Mouse (Mus musculus) lung, adult 2 months (tissue): ENCODE measurements at regions not wholly inside any gene's neighbourhood (a gene's known extent, or its start where the extent isn't known, plus 50 kb on each side); places are given as distances from the start of the nearest gene placed in this dataset.
A peak's percentile ranks its signal among the peaks of the same experiment; 100 is the strongest.

Source experiments
- DNase-seq: peaks from one replicate; pipeline ENCODE4 v3.0.0; 2022
- H3K4me1 ChIP-seq: fragments of 200-500 bp; 2 replicates; pipeline ENCODE4 v1.6.1; 2011; ENCODE audit warnings: low read length; ENCODE audit not compliant: control insufficient read depth, insufficient read depth
- H3K4me3 ChIP-seq: fragments of 200-500 bp; replicated peaks from 2 replicates; pipeline ENCODE3; 2011; ENCODE audit warnings: low read depth, mild to moderate bottlenecking, control low read depth, low read length; ENCODE audit errors: extremely low read depth
- CTCF ChIP-seq: fragments of 200-500 bp; IDR thresholded peaks from 2 replicates; pipeline ENCODE4 v1.5.1; 2011; ENCODE audit warnings: mild to moderate bottlenecking, low read length, control low read depth; ENCODE audit not compliant: insufficient read depth
- POLR2A ChIP-seq: fragments of 200-500 bp; IDR thresholded peaks from 2 replicates; pipeline ENCODE4 v1.6.1; 2011; ENCODE audit warnings: low read depth, mild to moderate bottlenecking, control low read depth, low read length, borderline replicate concordance; ENCODE audit errors: extremely low read depth
- WGBS: fragments of 180-500 bp; shearing (Covaris S2); methylation state at CpG from one replicate; pipeline ENCODE4 v1.1.7; 2018; 5-methylcytosine and 5-hydroxymethylcytosine counted together

DNA sequence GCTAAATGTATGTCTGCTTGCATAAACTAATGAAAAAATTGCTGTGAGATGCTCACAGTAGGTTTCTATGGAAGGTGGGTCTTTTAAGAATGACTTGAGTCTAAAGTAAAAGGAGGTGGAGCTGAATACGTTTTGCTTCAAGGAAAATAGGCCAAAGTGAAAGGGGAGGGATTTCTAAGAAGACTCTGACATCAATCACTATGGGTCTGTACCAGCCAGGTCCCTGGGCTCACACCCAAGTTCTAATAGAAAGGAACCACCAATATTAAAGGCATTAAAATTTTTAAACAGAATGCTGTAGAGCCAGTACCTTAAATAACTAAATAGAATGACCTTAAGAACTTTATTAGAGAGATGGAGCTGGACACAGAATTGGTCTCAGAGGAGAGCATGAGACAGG is 190.1 kb downstream of the Nuf2 start:
- H3K4me3 ChIP-seq, result no peak overlapping the region
- 29% methylated on average over 1 of the region's 1 CpGs for WGBS
- H3K4me1 ChIP-seq, result no peaks in the 10 kb centered on the region
- no peak for DNase-seq
- no peak for TF ChIP-seq POLR2A
- no peak for TF ChIP-seq CTCF

DNA sequence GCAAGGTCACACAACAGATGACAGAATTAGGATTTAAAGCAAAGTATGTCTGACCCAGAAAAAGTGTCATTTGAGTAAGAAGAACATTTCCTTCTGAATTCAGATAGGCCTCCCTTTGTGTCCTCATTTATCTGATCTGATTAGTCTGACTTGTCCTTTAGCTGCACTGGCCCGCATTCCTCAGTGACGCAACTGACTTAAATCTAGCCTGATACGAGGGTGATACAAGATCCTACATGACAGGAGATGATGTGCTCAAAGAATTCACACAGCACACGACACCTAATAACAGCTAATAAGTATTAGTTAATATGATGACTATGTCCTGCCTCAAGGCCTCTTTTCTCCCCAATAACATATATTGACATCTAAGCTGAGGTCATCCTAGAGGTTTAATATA is 192.8 kb downstream of the Nuf2 start:
- H3K4me1 ChIP-seq, result no peaks in the 10 kb centered on the region
- DNase-seq, result no peak
- TF ChIP-seq POLR2A (no peak), CTCF (no peak)
- 55% methylated on average over 4 of the region's 4 CpGs for WGBS
- H3K4me3 ChIP-seq, result no peak overlapping the region

DNA sequence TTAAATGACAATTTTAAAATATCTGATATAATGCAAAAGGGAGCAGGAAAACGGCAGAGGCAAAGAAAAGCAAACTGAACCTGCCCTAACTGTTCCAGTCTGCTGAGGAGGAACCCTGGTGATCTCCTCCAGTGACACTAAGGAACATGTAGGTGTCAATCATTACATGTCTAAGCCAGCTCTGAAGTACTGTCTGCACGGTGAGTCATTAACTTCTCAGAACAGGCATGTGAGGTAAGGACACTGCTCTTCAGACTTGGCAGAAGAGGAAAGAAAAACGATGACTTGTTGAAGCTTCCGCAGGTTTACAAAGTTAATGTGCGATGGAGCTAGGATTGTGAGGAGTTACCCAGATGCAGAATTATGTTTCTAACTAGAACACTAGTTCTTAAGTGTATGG is 199.1 kb downstream of the Nuf2 start:
- no peak overlapping the region for H3K4me3 ChIP-seq
- no peak for DNase-seq
- WGBS, result 71% methylated on average over 5 of the region's 5 CpGs
- TF ChIP-seq CTCF (no peak), POLR2A (no peak)
- H3K4me1 ChIP-seq, result peaks cover 2% of the 10 kb centered on the region; the same call in 1 of the 2 replicates

DNA sequence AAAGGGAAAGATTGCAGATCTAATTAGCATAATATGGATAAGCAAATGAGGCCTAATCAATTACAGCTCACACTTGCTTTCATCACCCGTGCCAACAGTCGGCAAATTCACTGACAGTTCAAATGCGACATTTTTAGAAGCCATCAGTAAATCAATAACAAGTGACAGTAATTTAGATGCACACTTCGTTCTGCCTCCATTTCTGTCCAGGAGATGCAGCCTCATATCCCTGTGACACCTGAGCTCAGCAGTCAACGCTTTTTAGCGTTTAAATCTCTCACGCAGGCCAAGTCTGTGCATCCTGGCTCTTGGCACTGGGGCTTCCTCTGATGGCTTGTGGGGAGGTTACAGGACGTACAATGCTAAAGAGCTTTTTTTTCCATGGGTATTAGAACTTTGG is 218.0 kb downstream of the Nuf2 start:
- no peak for DNase-seq
- H3K4me3 ChIP-seq, result no peak overlapping the region
- 76% methylated on average over 8 of the region's 8 CpGs for WGBS
- no peak for TF ChIP-seq CTCF
- TF ChIP-seq POLR2A, result no peak
- no peaks in the 10 kb centered on the region for H3K4me1 ChIP-seq

DNA sequence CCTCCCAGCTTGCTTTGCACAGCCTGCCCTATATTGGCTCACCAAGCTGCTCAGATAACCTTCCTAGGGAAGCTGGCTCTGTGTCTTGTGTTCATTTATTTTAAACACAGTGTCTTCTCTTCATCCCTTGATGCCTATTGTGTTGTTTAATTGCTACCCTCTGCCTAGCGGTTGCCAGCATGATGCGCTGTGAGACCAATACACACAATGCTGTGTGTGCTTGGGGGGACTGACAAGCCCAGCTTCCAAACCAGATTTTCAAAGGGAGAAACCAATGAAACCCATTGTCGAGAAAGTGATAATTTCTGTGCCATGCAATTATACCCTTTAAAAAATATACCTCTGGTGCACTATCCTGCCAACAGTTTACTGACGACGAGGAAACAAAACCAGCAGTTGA is 247.8 kb downstream of the Nuf2 start:
- no peaks in the 10 kb centered on the region for H3K4me1 ChIP-seq
- 93% methylated on average over 5 of the region's 5 CpGs for WGBS
- TF ChIP-seq POLR2A, result no peak
- no peak for TF ChIP-seq CTCF
- no peak overlapping the region for H3K4me3 ChIP-seq
- no peak for DNase-seq

DNA sequence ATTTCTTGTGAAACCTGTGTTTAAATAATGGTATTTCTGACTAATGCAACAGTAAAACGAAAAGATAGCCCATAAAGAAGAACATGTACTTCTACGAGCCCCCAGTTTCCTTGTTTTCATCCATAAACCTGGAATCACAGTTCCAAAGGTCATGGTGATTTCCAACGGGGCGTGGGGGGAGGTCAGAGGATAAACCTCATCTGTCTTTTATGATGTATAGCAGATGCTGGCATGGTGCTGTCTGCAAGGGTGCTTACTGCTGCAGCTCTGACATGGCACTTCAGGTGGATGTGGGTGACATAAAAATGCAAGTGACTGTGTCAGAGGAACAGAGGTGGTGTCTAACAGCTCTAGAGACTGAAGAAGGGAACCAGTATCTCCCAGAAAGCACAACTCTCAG is 260.5 kb downstream of the Nuf2 start:
- DNase-seq, result no peak
- no peaks in the 10 kb centered on the region for H3K4me1 ChIP-seq
- WGBS, result 68% methylated on average over 4 of the region's 4 CpGs
- TF ChIP-seq POLR2A (no peak), CTCF (no peak)
- H3K4me3 ChIP-seq, result no peak overlapping the region

DNA sequence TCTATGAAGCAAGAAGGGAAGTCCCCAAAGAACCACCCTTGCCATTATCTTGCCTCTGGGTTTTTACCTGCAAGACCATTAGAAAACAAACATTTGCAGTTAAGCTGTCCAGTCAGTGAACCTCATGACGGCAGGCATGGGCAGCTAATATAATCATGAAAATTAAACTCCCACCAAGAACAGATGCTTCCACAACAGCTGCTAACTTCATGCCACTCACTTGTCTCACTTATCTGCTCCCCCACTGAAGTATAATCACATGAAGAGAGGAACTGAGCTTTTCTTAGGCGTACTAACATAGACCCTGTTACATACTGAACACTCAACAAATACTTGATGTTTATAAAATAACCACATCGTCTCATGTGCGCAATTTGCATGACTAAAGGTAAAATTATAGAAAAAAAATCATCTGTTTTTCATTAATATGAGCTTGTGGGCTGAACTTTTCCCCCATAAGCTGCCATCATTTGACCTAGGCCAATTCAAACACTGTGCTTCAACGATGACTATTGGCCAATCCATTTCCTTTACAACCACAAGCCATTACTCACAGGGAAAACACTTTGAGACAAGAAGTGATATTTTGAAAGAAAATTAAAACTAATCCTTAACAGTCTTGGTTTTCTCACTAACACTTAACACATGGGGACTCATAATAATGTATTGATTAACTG is 267.1 kb downstream of the Nuf2 start:
- 81% methylated on average over 5 of the region's 5 CpGs for WGBS
- Histone ChIP-seq H3K4me3 (no peak overlapping the region), H3K4me1 (no peaks in the 10 kb centered on the region)
- DNase-seq, result no peak
- TF ChIP-seq CTCF (no peak), POLR2A (no peak)

DNA sequence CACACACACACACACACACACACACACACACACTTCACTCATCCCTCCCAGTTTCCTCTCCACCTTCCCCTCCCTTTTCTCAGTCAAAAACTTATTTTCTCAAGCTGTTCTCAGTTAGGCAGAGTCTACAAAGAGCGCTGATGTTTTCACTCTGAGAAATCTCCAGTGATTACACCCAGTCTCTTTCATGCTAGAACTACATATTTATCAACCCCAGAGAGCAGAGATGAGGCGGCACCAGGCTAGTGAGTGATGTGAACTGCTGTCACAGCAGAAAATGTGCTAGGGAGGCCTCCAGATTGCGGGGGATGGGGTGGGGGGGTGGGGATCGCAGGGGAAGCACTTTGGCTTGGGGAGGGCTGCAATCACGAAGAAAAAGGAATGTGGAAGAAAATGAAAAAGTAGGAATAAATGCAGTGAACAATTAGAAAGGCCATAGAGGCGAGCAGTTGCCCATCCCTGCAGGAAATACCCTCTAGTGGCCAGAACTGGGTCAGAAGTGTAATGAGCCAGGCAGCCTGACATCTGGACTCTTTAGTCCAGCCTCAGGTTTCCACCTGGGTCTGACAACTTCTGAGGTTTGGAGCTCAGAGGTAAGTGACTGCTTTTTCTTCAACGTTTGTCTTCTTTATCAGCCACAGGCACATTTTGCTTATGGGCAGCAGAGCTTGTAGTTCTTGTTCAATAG is 276.9 kb downstream of the Nuf2 start:
- DNase-seq, result no peak
- H3K4me3 ChIP-seq, result no peak overlapping the region
- TF ChIP-seq POLR2A (no peak), CTCF (0 out of 2 replicates have a peak, but pooled peaks have one; percentile 16)
- no peaks in the 10 kb centered on the region for H3K4me1 ChIP-seq
- 38% methylated on average over 7 of the region's 7 CpGs for whole genome bisulfite sequencing

DNA sequence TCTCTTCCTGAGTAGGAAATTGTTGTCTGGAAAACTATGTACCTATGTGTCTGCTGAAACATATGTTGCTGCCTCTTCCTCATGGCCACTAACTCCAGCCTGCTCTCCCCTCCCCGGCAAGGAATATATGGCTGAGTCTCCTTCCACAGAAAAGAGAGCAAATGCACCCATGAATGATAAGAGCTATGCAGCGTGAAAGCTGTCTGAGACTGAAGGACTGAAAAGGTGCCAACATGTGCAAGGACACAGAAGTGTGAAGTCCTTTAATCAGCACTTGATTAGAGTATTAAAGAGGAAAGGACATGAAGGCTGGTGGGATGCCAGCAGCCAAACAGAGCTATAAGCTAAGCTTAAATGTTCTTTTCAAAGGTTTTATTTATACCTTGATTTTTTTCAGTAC is 279.1 kb downstream of the Nuf2 start:
- Histone ChIP-seq H3K4me3 (no peak overlapping the region), H3K4me1 (no peaks in the 10 kb centered on the region)
- TF ChIP-seq POLR2A (no peak), CTCF (no peak)
- DNase-seq, result no peak
- 58% methylated on average over 2 of the region's 2 CpGs for WGBS

DNA sequence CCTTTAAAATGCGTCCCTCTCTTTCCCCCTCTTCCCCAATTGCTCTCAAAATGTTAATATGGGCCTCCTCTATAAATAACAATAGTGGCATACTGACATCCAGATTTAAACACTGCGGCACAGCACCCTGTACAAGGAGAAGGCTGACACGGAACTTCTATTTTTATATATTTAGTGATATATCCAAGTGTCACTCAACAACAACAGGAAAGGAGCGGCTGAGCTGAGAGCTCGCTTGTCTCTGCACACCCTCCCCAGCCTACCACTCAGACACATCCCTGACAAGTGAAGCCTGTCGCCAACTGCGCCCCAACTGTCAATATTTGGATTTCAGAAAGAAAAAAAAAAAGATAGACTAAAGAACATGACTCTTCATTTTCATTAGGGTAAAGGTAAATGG is 282.2 kb downstream of the Nuf2 start:
- Histone ChIP-seq H3K4me3 (no peak overlapping the region), H3K4me1 (no peaks in the 10 kb centered on the region)
- 57% methylated on average over 7 of the region's 7 CpGs for WGBS
- DNase-seq, result no peak
- TF ChIP-seq CTCF, result no peak
- no peak for TF ChIP-seq POLR2A
